Mouse (Mus musculus) mouse embryonic stem cell (cell line): ENCODE data around the gene Fgfr1op.
"Not testable (repeated sequence)": the region's sequence is repeated elsewhere in the genome, so short reads cannot be mapped to it uniquely, and the experiment has no call there.

Experiments used
- in situ Hi-C, 2 experiments: fragments of 300-500 bp; cut with MboI; formaldehyde crosslinking; loops; 1 replicate in 1 of 2; 3 replicates in 1 of 2; pipeline ENCODE4 v1.14.3; 2019 to 2020; ENCODE audit warnings: low sequenced_read_pairs in 2 of 2, low pct_unique_long_range_greater_than_20kb in 1 of 2, mixed read lengths in 1 of 2; ENCODE audit not compliant: unreplicated experiment in 1 of 2

Fgfr1op gene

DNA sequence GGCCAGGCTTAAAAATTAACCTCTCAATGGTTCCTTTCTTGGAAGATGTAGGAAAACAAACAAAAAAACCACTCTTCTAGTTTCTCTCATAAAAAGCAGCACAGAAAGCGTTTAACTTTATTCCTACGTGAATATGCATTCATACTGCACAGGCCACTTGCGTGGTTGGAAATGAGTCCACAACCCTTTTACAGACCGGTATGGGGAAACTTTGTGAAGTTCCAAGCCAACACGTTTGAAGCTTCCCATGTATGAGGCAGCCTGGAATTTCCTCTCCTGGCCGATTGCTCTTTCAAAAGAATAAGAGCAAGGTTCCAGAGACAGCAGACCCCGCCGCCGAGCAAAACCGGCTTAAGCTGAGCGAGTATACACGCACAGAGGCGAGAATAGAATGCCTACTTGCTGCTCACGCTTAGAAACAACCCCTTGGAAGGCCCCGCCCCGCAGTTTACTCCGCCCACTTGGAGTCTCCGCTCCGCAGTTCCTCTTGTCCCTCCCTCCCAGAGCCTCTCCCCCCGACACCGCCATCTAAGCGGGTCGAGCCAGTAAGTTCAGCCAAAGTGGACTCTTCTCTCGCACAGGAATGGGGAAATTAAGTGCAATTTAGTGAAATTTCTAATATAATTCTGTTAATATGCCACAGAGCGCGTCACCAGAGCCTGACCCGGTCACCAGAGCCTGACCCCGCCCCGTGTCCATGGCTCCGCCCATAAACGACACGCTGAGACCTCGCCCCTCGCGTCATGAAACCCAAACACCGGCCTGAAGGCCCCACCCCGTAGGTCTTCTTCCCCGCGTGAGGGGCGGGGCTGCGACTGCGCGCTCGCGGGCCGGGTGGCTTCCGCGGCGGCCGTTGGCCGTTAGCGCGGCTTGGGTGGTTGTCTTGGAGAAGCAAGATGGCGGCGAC lies at the start of gene Fgfr1op:
Gene Fgfr1op, plus strand, starts transcription at position 801 of the 907 bp plus-strand sequence.
- in situ Hi-C loops: not testable (repeated sequence)

GRCm38 (mm10) chr17:8116378-8116777 lies 48.9 kb upstream of the Fgfr1op start:
- in situ Hi-C loops: not testable (repeated sequence)

GRCm38 (mm10) chr17:8116928-8117327 lies 48.4 kb upstream of the Fgfr1op start:
- in situ Hi-C loops: not testable (repeated sequence)

- in situ Hi-C loops: loop anchor here in 1 of 2 experiments (10.0 kb wide), 1 partner anchor 1118 kb away; no protein-coding TSS in a partner anchor
These were observed 42.3 kb upstream of the Fgfr1op start for GRCm38 (mm10) chr17:8122974-8123373.

DNA sequence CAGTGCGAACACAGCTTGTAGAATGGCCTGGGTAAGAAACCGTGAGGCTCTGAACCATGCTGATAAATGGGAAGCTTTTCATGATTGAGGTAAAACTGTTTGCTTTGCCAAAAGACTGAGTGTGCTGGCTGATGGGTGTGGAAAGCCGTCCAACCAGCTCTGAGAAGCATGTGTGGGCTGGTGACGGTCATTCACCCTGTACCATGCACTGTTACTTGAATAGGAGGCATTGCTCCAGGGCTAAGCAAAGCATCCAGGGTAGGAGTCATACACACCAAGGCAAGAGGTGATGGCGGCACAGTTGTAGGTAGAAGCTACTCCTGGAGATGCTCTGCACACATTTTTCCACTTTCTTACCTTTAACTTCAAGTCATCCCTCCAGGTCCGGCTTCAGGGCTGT lies 40.7 kb upstream of the Fgfr1op start:
- in situ Hi-C loops: loop anchor here in 1 of 2 experiments (10.0 kb wide), 1 partner anchor 1120 kb away; no protein-coding TSS in a partner anchor

- in situ Hi-C loops: loop anchor here in 1 of 2 experiments (10.0 kb wide), 1 partner anchor 1124 kb away; no protein-coding TSS in a partner anchor
These were observed 36.8 kb upstream of the Fgfr1op start for GRCm38 (mm10) chr17:8128326-8128993.

DNA sequence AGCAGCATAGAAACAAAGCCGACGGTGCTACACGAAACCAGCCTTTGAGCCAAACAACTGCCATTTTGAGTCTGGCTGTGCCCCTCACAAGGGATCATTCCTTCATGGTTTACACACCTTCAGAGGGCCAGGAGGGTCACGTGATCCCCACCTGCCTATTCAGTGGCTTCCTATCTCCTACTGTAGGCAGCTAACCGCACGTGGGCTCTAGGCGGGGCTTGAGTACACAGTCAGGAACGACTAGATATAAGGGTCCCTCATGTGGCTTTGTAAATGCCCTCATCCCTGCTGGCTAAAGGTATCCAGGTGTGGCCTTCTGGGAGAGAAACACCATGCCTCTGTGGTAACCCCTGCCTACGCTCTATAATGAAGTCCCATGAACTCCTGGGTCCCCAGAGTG lies 35.7 kb upstream of the Fgfr1op start:
- in situ Hi-C loops: loop anchor here in 1 of 2 experiments (10.0 kb wide), 1 partner anchor 1125 kb away; no protein-coding TSS in a partner anchor

DNA sequence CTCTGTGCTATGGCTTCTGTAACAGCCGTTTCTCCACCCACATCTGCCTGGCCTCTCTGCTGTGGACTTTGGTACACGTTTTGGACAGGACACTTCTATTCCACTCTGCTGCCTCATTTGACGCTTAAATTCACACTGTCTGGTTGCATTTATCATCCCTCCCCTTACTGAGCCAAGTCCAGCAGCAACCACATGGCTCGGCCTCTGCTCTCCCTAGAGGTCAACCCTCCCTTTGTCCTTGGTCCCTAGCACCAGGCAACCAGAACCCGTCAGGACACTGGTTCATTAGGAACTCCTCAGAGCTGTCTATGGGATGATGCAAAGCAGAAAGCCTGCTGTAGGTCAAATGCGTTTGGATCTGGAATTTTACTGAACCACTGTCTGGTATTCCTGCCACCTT lies 34.5 kb upstream of the Fgfr1op start:
- in situ Hi-C loops: not testable (repeated sequence)

GRCm38 (mm10) chr17:8138116-8138515 lies 27.2 kb upstream of the Fgfr1op start:
- in situ Hi-C loops: not testable (repeated sequence)

- in situ Hi-C loops: not testable (repeated sequence)
These were observed 25.1 kb upstream of the Fgfr1op start for GRCm38 (mm10) chr17:8140210-8140609.

DNA sequence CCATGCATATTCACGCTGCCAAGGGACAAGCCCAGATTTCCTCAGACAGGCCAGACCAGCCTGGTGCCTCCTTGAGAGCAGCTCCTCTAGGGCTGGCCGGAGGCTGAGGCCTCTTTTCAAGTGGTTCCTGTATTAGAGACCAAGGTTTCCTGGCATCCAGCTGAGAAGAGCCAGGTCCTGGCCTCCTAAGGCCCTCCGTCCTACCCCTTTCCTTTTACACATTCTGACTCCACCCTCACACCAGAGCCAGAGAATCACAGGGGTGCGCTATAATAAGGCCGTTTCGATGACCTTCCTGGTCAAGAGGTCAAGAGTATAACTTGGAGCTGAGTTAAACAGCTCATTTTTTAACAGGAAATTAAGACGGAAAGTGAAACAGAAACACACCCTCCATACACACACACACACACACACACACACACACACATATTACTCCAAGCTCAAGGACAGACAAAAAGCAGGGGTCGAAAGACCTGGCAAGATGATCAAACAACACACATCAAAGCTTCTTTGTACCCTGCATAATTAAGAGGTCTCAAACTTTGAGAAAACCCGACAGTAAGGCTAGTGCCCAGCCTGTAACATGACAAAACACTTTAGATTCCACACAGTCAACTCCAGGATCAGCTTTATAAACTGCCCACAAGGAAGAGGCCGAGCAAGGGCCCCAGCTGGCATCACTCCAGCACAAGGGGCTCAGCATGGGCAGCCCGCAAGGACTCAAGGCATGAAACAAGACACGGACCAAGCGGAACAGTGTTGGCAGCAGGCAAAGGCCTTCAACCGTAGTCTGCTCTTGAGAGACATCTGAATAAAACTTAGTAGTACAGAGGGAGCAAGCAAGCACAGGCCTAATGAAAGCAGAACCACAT lies 21.3 kb upstream of the Fgfr1op start:
- in situ Hi-C loops: not testable (repeated sequence)

GRCm38 (mm10) chr17:8146931-8147330 lies 18.4 kb upstream of the Fgfr1op start:
- in situ Hi-C loops: not testable (repeated sequence)

DNA sequence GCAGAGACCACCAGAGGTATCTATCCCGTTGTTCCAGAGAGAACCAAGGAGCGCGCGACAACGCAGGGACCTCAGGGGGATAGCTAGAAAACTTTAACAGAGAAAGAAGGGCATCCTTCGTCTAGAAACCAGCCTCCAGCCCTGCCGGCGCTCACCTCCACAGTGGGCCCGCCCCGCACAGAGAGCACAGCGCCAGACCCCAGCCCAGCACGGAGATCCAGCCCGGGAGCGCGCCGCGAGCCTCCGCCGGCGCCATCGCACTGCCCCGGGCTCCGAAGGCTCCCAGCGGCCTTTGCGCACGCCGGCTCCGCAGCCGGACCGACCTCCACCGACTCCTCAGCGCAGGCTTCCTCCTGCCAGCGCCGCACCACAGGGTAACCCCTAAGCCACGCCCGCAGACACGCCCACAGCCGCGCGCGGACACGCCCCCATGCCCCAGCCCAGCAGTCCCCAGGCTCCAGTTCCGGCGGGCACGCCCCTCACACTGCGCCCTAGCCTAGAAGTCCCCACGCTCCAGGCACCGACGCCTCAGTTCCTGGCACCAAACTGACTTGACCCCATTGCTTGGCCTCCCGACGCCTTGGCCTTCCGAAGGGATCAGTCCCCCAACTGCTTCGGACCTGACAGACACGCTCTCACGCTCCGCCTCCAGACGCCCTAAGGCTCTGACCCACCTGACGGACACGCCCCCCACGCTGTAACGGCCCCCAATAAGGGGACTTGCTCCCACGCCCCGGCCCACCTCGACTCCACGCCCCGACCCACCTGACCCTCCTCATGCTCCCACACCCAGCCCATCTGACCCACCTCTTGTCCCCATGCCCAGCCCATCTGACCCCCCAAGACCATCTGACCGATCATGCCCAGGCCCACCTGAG lies 17.6 kb upstream of the Fgfr1op start, which contains the start of the genes Gm49673 and Rnaset2a:
Gene Gm49673, minus strand, starts transcription at position 350 of the 878 bp plus-strand sequence.
Gene Rnaset2a, minus strand, starts transcription at position 659 of the 878 bp plus-strand sequence.
- in situ Hi-C loops: not testable (repeated sequence)

GRCm38 (mm10) chr17:8155010-8155409 lies 10.3 kb upstream of the Fgfr1op start:
- in situ Hi-C loops: not testable (repeated sequence)

GRCm38 (mm10) chr17:8155982-8156381 lies 9.3 kb upstream of the Fgfr1op start:
- in situ Hi-C loops: not testable (repeated sequence)

DNA sequence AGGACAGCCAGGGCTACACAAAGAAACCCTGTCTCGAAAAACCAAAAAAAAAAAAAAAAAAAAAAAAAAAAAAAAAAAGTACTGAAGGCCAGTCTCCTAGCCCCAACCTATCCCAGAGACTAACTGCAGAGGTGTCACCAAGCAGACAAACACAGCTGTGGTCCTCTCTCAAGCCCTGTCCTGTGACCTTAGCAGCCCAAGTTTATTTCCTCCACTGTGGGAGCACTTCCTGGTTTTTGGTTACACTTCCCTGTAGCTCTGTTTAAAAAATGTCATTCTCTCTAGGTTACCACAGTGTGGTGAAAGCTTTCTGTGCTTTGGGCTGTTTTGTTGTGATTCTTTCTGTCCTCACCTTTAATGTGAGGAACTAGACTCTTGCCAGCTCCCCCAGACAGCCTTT lies 6.7 kb upstream of the Fgfr1op start:
- in situ Hi-C loops: not testable (repeated sequence)

GRCm38 (mm10) chr17:8160969-8161368 lies 4.3 kb upstream of the Fgfr1op start:
- in situ Hi-C loops: not testable (repeated sequence)
